ENCODE assay signal across 7 mouse cellular contexts in genomic region chr14:111675211-111676165, GRCm38 (mm10). TPM values are rescaled to one million over a fixed set of nuclear protein-coding genes. Genes with fewer than 3 reads are reported as not detected.
DNase-seq lines count a peak whose midpoint lies in the region; ATAC-seq and TF ChIP-seq lines count a peak whose summit lies in the region.

No protein-coding gene starts in this region.

- H3K9ac ChIP-seq in ES-Bruce4 (ENCODE audit: low read depth, poor library complexity, severe bottlenecking), result peak overlapping the region; percentile 50
- peak overlapping the region; percentile 73 for H3K9ac ChIP-seq in heart, embryonic 15.5 days
- H3K9ac ChIP-seq in midbrain, embryonic 11.5 days (ENCODE audit: low read length), result peak overlapping the region; percentile 93

- H3K36me3 ChIP-seq in ES-Bruce4 (ENCODE audit: control insufficient read depth, insufficient read depth, low read length, poor library complexity, severe bottlenecking) (no peaks in the 10 kb centered on the region), G1E (replicated peaks) (peaks cover 20% of the 10 kb centered on the region)
- H3K36me3 ChIP-seq in heart, embryonic 15.5 days, result no peaks in the 10 kb centered on the region
- no peaks in the 10 kb centered on the region for H3K36me3 ChIP-seq in midbrain, embryonic 11.5 days (ENCODE audit: control insufficient read depth, insufficient read depth, low read length)

- WGBS in heart, embryonic 15.5 days, result under 1% methylated on average over 86 of the region's 94 CpGs
- under 1% methylated on average over 77 of the region's 94 CpGs for WGBS in midbrain, embryonic 11.5 days

- peak; percentile 10 for ATAC-seq in G1E (ENCODE audit: extremely low read depth, insufficient number of reproducible peaks, low FRiP score, poor library complexity, severe bottlenecking)
- peak; percentile 66 for ATAC-seq in heart, embryonic 15.5 days (replicated peaks; ENCODE audit: insufficient number of reproducible peaks, insufficient read depth, low FRiP score, low read depth)
- ATAC-seq in midbrain, embryonic 11.5 days (ENCODE audit: low FRiP score), result peak; percentile 87

- H3K9me3 ChIP-seq in ES-Bruce4 (replicated peaks; ENCODE audit: control insufficient read depth, insufficient read depth, low read length, poor library complexity, severe bottlenecking) (no peaks in the 10 kb centered on the region), G1E (replicated peaks) (no peaks in the 10 kb centered on the region)
- no peaks in the 10 kb centered on the region for H3K9me3 ChIP-seq in heart, embryonic 15.5 days (replicated peaks)
- no peaks in the 10 kb centered on the region for H3K9me3 ChIP-seq in midbrain, embryonic 11.5 days (ENCODE audit: control insufficient read depth, low read length)

- no peaks in the 10 kb centered on the region for H3K4me1 ChIP-seq in ES-Bruce4 (ENCODE audit: control insufficient read depth, insufficient read depth, low read length)
- H3K4me1 ChIP-seq in G1E (ENCODE audit: insufficient read depth, low read depth, low read length), result peaks cover 53% of the 10 kb centered on the region
- peaks cover 13% of the 10 kb centered on the region; the same call in 1 of the 2 replicates for H3K4me1 ChIP-seq in heart, embryonic 15.5 days (replicated peaks)
- H3K4me1 ChIP-seq in midbrain, embryonic 11.5 days (ENCODE audit: control insufficient read depth, insufficient read depth, low read length), result peaks cover 6% of the 10 kb centered on the region

- DNase-seq in G1E (ENCODE audit: low spot score), result peak; percentile 86
- DNase-seq in embryo, embryonic 11 days, result peak; percentile 81
- DNase-seq in layer of hippocampus, postnatal 25 days (ENCODE audit: extremely low spot score in 1 of 2, low spot score in 1 of 2), result peak; percentile 60 to 70
- DNase-seq in midbrain, embryonic 11.5 days (ENCODE audit: low spot score, missing footprints), result peak; percentile 98
- no peak for DNase-seq in T-cell, adult 2 months (ENCODE audit: low spot score)

- no peak overlapping the region for H3K27ac ChIP-seq in ES-Bruce4 (ENCODE audit: insufficient read depth, low read length)
- peak overlapping the region; percentile 83 for H3K27ac ChIP-seq in heart, embryonic 15.5 days
- peak overlapping the region; percentile 95 for H3K27ac ChIP-seq in midbrain, embryonic 11.5 days (ENCODE audit: low read depth, low read length)

- H3K4me3 ChIP-seq in ES-Bruce4 (ENCODE audit: low read depth, low read length), result peak overlapping the region; percentile 76
- peak overlapping the region; percentile 94 for H3K4me3 ChIP-seq in G1E (ENCODE audit: low read depth, low read length)
- peak overlapping the region; percentile 82 for H3K4me3 ChIP-seq in heart, embryonic 15.5 days
- H3K4me3 ChIP-seq in midbrain, embryonic 11.5 days (ENCODE audit: low read depth, low read length), result peak overlapping the region; percentile 74

- no peak for TF ChIP-seq CTCF in ES-Bruce4 (IDR thresholded peaks at IDR 0.05; ENCODE audit: low read depth, low read length)
- no peak for TF ChIP-seq CTCF in G1E (IDR thresholded peaks at IDR 0.05; ENCODE audit: low read depth, low read length)

- no peak for TF ChIP-seq EP300 in ES-Bruce4 (IDR thresholded peaks at IDR 0.05; ENCODE audit: insufficient read depth, low read depth, low read length)

- peak overlapping the region; percentile 96 for H3K4me2 ChIP-seq in heart, embryonic 15.5 days
- peak overlapping the region; percentile 64 for H3K4me2 ChIP-seq in midbrain, embryonic 11.5 days

- H3K27me3 ChIP-seq in ES-Bruce4 (ENCODE audit: control insufficient read depth, insufficient read depth, low read length, poor library complexity, severe bottlenecking) (no peaks in the 10 kb centered on the region; the same call in 1 of the 2 replicates), G1E (ENCODE audit: insufficient read depth, low read length) (no peaks in the 10 kb centered on the region)
- peaks cover 25% of the 10 kb centered on the region for H3K27me3 ChIP-seq in heart, embryonic 15.5 days
- H3K27me3 ChIP-seq in midbrain, embryonic 11.5 days (ENCODE audit: control insufficient read depth, insufficient read depth, low read length), result no peaks in the 10 kb centered on the region; the same call in 1 of the 2 replicates

- no peak for TF ChIP-seq POLR2A in ES-Bruce4 (IDR thresholded peaks at IDR 0.05; ENCODE audit: insufficient read depth, low read length)

RNA-seq across cellular contexts. Expression of gene Slitrk5, which starts 0.6 kb away (rescaled TPM):
- 1.3 and 1.4 TPM in 2 replicates for polyA plus RNA-seq in ES-Bruce4 (2011; ENCODE audit: insufficient read depth, insufficient read length, low read depth, missing spikeins)
- total RNA-seq in G1E (2014; fragmentation: Nextera tagmentation), result 71.6 and 76.7 TPM in 2 replicates
- 12.6 and 14.5 TPM in 2 replicates for total RNA-seq in G1E (2017)
- polyA plus RNA-seq in G1E (2012), result 21.5 and 22.7 TPM in 2 replicates
- polyA plus RNA-seq in heart, embryonic 15.5 days (2015; fragmentation: Nextera tagmentation; extraction: Ambion mirVana), result 5.9 and 6.3 TPM in 2 replicates
- total RNA-seq in layer of hippocampus, postnatal 25 days (2021), result 100 to 1,000 TPM in 1 of 2 experiments, 10 to 100 TPM in 1; 93.6 to 114 TPM
- polyA plus RNA-seq in midbrain, embryonic 11.5 days (2014; fragmentation: Nextera tagmentation; extraction: Ambion mirVana), result 15.2 and 16.4 TPM in 2 replicates

Comparison
In these comparisons a context has a peak if more than half of its experiments do, and no peak if none do; other contexts are left out.
1. ATAC-seq: peak in every context shown above with its lines; median percentile 87 in midbrain, embryonic 11.5 days; 66 in heart, embryonic 15.5 days; 10 in G1E.